Mouse (Mus musculus): ENCODE data around the gene Ldlrad3. TPM values are rescaled to one million over a fixed set of nuclear protein-coding genes. Genes with fewer than 3 reads are reported as not detected.
A peak's percentile ranks its signal among the peaks of the same experiment; 100 is the strongest.

Ldlrad3 gene
- polyA plus RNA-seq, 1 experiment from 2014 or later: 4.3 TPM

DNA sequence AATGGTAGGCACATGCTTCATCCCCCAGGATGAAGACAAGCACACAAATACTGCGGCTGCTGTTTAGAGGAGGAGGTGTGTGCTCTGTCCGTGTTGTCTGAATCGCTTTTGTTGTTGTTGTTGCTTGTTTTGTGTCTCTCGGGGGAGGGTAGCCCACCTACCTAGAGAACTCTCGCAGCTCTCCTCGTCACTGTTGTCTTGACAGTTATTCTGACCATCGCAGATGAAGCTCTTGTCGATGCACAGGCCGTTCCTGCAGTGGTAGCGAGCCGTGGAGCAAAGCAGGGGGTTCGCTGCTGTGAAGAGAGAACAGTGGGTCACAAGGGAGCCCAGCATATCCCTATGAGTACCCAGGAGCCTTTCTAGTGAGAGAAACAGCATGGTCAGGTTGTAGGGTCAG, 128.4 kb downstream of the Ldlrad3 start:
- no peak for TF ChIP-seq CTCF (IDR thresholded peaks at IDR 0.05; ENCODE audit: low read depth)
- Histone ChIP-seq H3K9me3 (ENCODE audit: control insufficient read depth) (no peaks in the 10 kb centered on the region), H3K4me2 (replicated peaks; ENCODE audit: low read depth) (no peak overlapping the region), H3K4me1 (replicated peaks; ENCODE audit: control insufficient read depth, insufficient read depth, low read length) (no peaks in the 10 kb centered on the region), H3K27me3 (replicated peaks; ENCODE audit: control insufficient read depth, insufficient read depth, low read length) (no peaks in the 10 kb centered on the region), H3K27ac (ENCODE audit: low read depth, low read length) (no peak overlapping the region), H3K4me3 (ENCODE audit: low read depth, low read length) (no peak overlapping the region), H3K36me3 (ENCODE audit: control insufficient read depth, insufficient read depth) (0 out of 2 replicates have a peak, but pooled peaks cover 4% of the 10 kb centered on the region), H3K9ac (ENCODE audit: low read depth, low read length) (no peak overlapping the region)
- ATAC-seq: no peak
- 87% methylated on average over 12 of the region's 12 CpGs for WGBS

- H3K4me1 ChIP-seq (replicated peaks; ENCODE audit: control insufficient read depth, insufficient read depth, low read length): no peaks in the 10 kb centered on the region
- no peak for ATAC-seq
- no peak overlapping the region for H3K4me3 ChIP-seq (ENCODE audit: low read depth, low read length)
- 58% methylated on average over 9 of the region's 9 CpGs for WGBS
- H3K27ac ChIP-seq (ENCODE audit: low read depth, low read length): no peak overlapping the region; the same call in 1 of the 2 replicates
- no peak for TF ChIP-seq CTCF (IDR thresholded peaks at IDR 0.05; ENCODE audit: low read depth)
- no peak overlapping the region for H3K9ac ChIP-seq (ENCODE audit: low read depth, low read length)
- 0 out of 2 replicates have a peak, but pooled peaks cover 4% of the 10 kb centered on the region for H3K36me3 ChIP-seq (ENCODE audit: control insufficient read depth, insufficient read depth)
- no peaks in the 10 kb centered on the region for H3K27me3 ChIP-seq (replicated peaks; ENCODE audit: control insufficient read depth, insufficient read depth, low read length)
- H3K9me3 ChIP-seq (ENCODE audit: control insufficient read depth): no peaks in the 10 kb centered on the region
- H3K4me2 ChIP-seq (replicated peaks; ENCODE audit: low read depth): no peak overlapping the region
Measured at GRCm38 (mm10) chr2:102057029-102057685, 129.0 kb downstream of the Ldlrad3 start.

- H3K27ac ChIP-seq (ENCODE audit: low read depth, low read length): no peak overlapping the region
- WGBS: 84% methylated on average over 8 of the region's 8 CpGs
- H3K27me3 ChIP-seq (replicated peaks; ENCODE audit: control insufficient read depth, insufficient read depth, low read length): no peaks in the 10 kb centered on the region
- no peak overlapping the region for H3K4me3 ChIP-seq (ENCODE audit: low read depth, low read length)
- H3K4me2 ChIP-seq (replicated peaks; ENCODE audit: low read depth): no peak overlapping the region
- ATAC-seq: no peak
- no peak overlapping the region for H3K9ac ChIP-seq (ENCODE audit: low read depth, low read length)
- no peaks in the 10 kb centered on the region for H3K9me3 ChIP-seq (ENCODE audit: control insufficient read depth)
- no peak for TF ChIP-seq CTCF (IDR thresholded peaks at IDR 0.05; ENCODE audit: low read depth)
- H3K36me3 ChIP-seq (ENCODE audit: control insufficient read depth, insufficient read depth): 0 out of 2 replicates have a peak, but pooled peaks cover 4% of the 10 kb centered on the region
- no peaks in the 10 kb centered on the region for H3K4me1 ChIP-seq (replicated peaks; ENCODE audit: control insufficient read depth, insufficient read depth, low read length)
Measured at GRCm38 (mm10) chr2:102056144-102056543, 130.0 kb downstream of the Ldlrad3 start.

- H3K9me3 ChIP-seq (ENCODE audit: control insufficient read depth): no peaks in the 10 kb centered on the region
- no peak overlapping the region for H3K4me3 ChIP-seq (ENCODE audit: low read depth, low read length)
- H3K27ac ChIP-seq (ENCODE audit: low read depth, low read length): no peak overlapping the region
- 0 out of 2 replicates have a peak, but pooled peaks cover 2% of the 10 kb centered on the region for H3K36me3 ChIP-seq (ENCODE audit: control insufficient read depth, insufficient read depth)
- no peak; the same call in 1 of the 2 replicates for ATAC-seq
- H3K4me1 ChIP-seq (replicated peaks; ENCODE audit: control insufficient read depth, insufficient read depth, low read length): 0 out of 2 replicates have a peak, but pooled peaks cover 4% of the 10 kb centered on the region
- H3K4me2 ChIP-seq (replicated peaks; ENCODE audit: low read depth): no peak overlapping the region
- no peak overlapping the region for H3K9ac ChIP-seq (ENCODE audit: low read depth, low read length)
- 77% methylated on average over 10 of the region's 10 CpGs for WGBS
- H3K27me3 ChIP-seq (replicated peaks; ENCODE audit: control insufficient read depth, insufficient read depth, low read length): no peaks in the 10 kb centered on the region
- TF ChIP-seq CTCF (IDR thresholded peaks at IDR 0.05; ENCODE audit: low read depth): no peak
Measured at GRCm38 (mm10) chr2:102052951-102053660, 133.1 kb downstream of the Ldlrad3 start.

GRCm38 (mm10) chr2:102052353-102052752, 133.8 kb downstream of the Ldlrad3 start:
- no peak for TF ChIP-seq CTCF (IDR thresholded peaks at IDR 0.05; ENCODE audit: low read depth)
- WGBS: 90% methylated on average over 6 of the region's 6 CpGs
- H3K27ac ChIP-seq (ENCODE audit: low read depth, low read length): no peak overlapping the region
- no peaks in the 10 kb centered on the region for H3K36me3 ChIP-seq (ENCODE audit: control insufficient read depth, insufficient read depth)
- no peak for ATAC-seq
- H3K9me3 ChIP-seq (ENCODE audit: control insufficient read depth): no peaks in the 10 kb centered on the region
- no peak overlapping the region for H3K9ac ChIP-seq (ENCODE audit: low read depth, low read length)
- H3K4me2 ChIP-seq (replicated peaks; ENCODE audit: low read depth): no peak overlapping the region
- 0 out of 2 replicates have a peak, but pooled peaks cover 4% of the 10 kb centered on the region for H3K4me1 ChIP-seq (replicated peaks; ENCODE audit: control insufficient read depth, insufficient read depth, low read length)
- no peak overlapping the region for H3K4me3 ChIP-seq (ENCODE audit: low read depth, low read length)
- H3K27me3 ChIP-seq (replicated peaks; ENCODE audit: control insufficient read depth, insufficient read depth, low read length): no peaks in the 10 kb centered on the region

DNA sequence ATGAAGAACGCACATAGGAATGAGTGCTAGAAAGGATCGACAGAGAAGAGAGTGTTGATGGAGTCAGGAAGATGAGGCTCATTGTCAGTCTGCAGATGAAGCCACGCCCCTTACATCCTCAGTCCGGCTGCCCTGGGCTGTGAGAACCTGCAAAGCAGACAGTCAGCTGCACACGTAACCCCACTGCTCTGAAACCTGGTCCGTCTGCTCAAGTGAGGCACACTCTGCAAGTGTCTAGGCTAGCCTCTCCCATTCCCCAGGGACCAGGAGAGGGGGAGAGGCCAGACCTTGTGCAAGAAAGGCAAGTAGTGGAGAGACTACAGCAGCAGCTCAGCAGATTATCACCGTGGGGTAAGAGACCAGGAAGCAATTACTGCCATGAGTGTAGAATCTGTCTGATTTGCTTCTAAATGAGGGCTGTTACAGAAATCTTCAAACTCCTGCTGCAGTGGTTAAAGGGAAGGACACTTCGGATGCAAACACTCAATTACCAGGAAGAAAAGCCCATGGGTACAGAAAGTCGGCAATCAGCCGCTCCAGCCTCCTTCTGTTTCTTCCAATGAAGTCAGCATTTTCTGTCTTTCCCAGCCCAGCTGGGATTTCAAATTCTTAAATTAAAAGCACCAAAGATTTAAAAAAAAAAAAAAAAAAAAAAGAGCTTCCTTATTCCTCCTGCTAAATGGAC, 136.2 kb downstream of the Ldlrad3 start:
- WGBS: 37% methylated on average over 10 of the region's 10 CpGs
- Histone ChIP-seq H3K27me3 (replicated peaks; ENCODE audit: control insufficient read depth, insufficient read depth, low read length) (no peaks in the 10 kb centered on the region), H3K9me3 (ENCODE audit: control insufficient read depth) (no peaks in the 10 kb centered on the region), H3K4me2 (replicated peaks; ENCODE audit: low read depth) (peak overlapping the region; percentile 35), H3K27ac (ENCODE audit: low read depth, low read length) (no peak overlapping the region), H3K36me3 (ENCODE audit: control insufficient read depth, insufficient read depth) (no peaks in the 10 kb centered on the region), H3K9ac (ENCODE audit: low read depth, low read length) (no peak overlapping the region), H3K4me3 (ENCODE audit: low read depth, low read length) (no peak overlapping the region), H3K4me1 (replicated peaks; ENCODE audit: control insufficient read depth, insufficient read depth, low read length) (0 out of 2 replicates have a peak, but pooled peaks cover 4% of the 10 kb centered on the region)
- TF ChIP-seq CTCF (IDR thresholded peaks at IDR 0.05; ENCODE audit: low read depth): no peak
- no peak for ATAC-seq

Measured in intestine, postnatal 0 days (tissue).